Mouse (Mus musculus): ENCODE measurements around the gene Elfn2. TPM values are rescaled to one million over a fixed set of nuclear protein-coding genes. Genes with fewer than 3 reads are reported as not detected.

Elfn2 gene
- polyA plus RNA-seq, 1 experiment, result not detected

- Histone ChIP-seq H3K27ac (replicated peaks; ENCODE audit: low read depth, low read length) (no peak overlapping the region), H3K4me1 (ENCODE audit: control insufficient read depth, insufficient read depth, insufficient read length, low read length) (no peaks in the 10 kb centered on the region), H3K4me3 (ENCODE audit: insufficient read depth, low read depth, low read length) (no peak overlapping the region)
Observed at GRCm38 (mm10) chr15:78736681-78737100, 18.1 kb upstream of the Elfn2 start.

- no peak overlapping the region for H3K4me3 ChIP-seq (ENCODE audit: insufficient read depth, low read depth, low read length)
- no peaks in the 10 kb centered on the region for H3K4me1 ChIP-seq (ENCODE audit: control insufficient read depth, insufficient read depth, insufficient read length, low read length)
- no peak overlapping the region for H3K27ac ChIP-seq (replicated peaks; ENCODE audit: low read depth, low read length)
Observed at GRCm38 (mm10) chr15:78736181-78736579, 17.6 kb upstream of the Elfn2 start.

DNA sequence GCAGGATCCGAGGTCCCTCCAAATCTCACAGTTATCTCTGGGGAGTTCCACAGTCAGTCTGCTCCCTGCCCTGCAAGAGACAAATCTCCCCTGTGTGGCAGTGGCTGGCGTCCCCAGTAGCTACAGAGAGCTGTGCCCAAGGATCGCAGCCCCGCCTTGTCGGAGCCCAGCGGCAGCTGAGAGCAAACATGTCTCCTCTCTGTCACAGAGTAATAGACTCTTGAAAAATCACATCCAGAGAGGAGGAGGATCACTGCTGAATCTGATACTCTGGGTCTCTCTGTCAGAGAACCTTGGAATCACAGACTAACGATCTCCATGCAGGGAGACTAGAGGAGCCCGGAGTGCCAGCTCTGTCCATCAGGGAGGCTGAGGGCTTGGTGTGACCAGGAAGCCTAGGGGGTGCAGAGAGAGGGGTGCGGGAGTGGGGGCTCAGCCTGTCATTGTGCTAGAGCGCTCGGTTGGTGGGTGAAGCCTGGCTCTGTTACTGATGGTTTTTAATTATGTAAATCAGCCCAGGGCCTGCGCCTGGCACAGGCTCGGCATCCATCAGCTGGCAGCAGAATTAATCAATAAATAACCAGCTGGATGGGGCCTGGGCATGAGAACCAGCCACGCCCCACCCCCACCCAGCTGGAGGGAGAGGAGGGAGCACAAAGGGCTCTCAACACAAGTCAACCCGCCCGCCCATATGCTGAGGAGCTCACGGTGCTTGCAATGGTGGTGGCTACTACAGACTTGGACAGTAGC is 17.0 kb upstream of the Elfn2 start:
- Histone ChIP-seq H3K4me3 (ENCODE audit: insufficient read depth, low read depth, low read length) (no peak overlapping the region), H3K4me1 (ENCODE audit: control insufficient read depth, insufficient read depth, insufficient read length, low read length) (no peaks in the 10 kb centered on the region), H3K27ac (replicated peaks; ENCODE audit: low read depth, low read length) (no peak overlapping the region)

DNA sequence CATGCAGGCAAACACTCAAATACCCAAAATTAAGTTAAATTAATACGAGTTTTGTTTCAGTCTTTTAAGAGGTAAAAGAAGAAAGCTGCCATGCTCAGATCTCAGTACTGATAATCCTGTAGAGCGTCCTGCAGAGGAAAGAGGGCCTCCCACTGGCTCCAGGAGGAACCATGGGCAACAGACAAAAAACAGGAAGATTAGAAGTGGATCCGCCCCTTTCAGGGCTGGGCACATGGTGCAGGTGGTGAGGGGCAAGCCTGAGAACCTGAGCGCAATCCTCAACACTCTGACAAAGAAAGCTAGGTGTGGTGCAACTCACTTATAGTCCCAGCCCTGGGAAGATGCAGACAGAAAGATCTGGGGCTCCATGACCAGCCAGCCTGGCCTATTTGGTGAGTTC is 13.3 kb upstream of the Elfn2 start:
- Histone ChIP-seq H3K4me1 (ENCODE audit: control insufficient read depth, insufficient read depth, insufficient read length, low read length) (no peaks in the 10 kb centered on the region), H3K27ac (replicated peaks; ENCODE audit: low read depth, low read length) (no peak overlapping the region), H3K4me3 (ENCODE audit: insufficient read depth, low read depth, low read length) (no peak overlapping the region)

DNA sequence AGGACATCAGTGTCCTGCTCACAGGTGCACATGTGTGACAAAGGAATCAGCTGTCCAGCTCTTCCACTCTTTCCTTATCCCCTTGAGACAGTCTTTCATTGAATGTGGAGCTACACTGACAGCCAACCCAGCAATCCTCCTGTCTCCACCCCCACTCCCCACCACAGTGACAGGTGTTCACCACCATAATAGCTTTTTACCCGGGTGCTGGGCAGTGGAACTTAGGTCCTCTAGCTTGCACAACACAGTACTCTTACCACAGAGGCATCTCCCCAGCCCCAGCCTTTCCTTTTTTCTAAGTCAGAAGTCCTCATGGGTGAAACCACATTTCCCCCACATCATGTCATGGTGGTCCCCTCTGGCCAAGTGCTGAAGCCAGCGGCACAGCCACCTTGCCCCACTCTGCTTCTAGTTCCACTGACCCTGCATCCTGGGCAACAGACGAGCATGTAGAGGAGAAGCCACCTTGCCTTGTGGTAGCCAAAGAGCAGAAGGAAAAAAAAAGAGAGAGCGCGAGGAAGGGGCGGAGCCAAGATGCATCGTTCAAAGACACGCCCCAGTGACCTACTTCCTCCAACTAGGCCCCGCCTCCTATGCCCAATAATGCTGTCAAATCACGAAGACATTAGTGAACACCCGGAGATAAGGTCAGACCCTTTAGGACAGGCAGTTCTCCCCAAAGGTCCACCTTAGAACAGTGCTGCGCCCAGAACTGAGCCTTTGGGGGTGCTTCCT is 11.9 kb upstream of the Elfn2 start:
- H3K4me1 ChIP-seq (ENCODE audit: control insufficient read depth, insufficient read depth, insufficient read length, low read length), result no peaks in the 10 kb centered on the region

GRCm38 (mm10) chr15:78726697-78727096 is 8.1 kb upstream of the Elfn2 start:
- no peaks in the 10 kb centered on the region for H3K4me1 ChIP-seq (ENCODE audit: control insufficient read depth, insufficient read depth, insufficient read length, low read length)
- no peak overlapping the region for H3K27ac ChIP-seq (replicated peaks; ENCODE audit: low read depth, low read length)
- no peak overlapping the region for H3K4me3 ChIP-seq (ENCODE audit: insufficient read depth, low read depth, low read length)

More for the DNA sequence above, 11.9 kb upstream of the Elfn2 start:
- H3K27ac ChIP-seq (replicated peaks; ENCODE audit: low read depth, low read length), result no peak overlapping the region
- no peak overlapping the region for H3K4me3 ChIP-seq (ENCODE audit: insufficient read depth, low read depth, low read length)

GRCm38 (mm10) chr15:78720532-78720931 is 2.0 kb upstream of the Elfn2 start:
- H3K4me3 ChIP-seq (ENCODE audit: insufficient read depth, low read depth, low read length), result no peak overlapping the region
- no peaks in the 10 kb centered on the region for H3K4me1 ChIP-seq (ENCODE audit: control insufficient read depth, insufficient read depth, insufficient read length, low read length)
- no peak overlapping the region for H3K27ac ChIP-seq (replicated peaks; ENCODE audit: low read depth, low read length)

GRCm38 (mm10) chr15:78720094-78720493 is 1.5 kb upstream of the Elfn2 start:
- Histone ChIP-seq H3K27ac (replicated peaks; ENCODE audit: low read depth, low read length) (no peak overlapping the region), H3K4me3 (ENCODE audit: insufficient read depth, low read depth, low read length) (no peak overlapping the region), H3K4me1 (ENCODE audit: control insufficient read depth, insufficient read depth, insufficient read length, low read length) (no peaks in the 10 kb centered on the region)

GRCm38 (mm10) chr15:78719416-78719815 is 845 bp upstream of the Elfn2 start:
- Histone ChIP-seq H3K27ac (replicated peaks; ENCODE audit: low read depth, low read length) (no peak overlapping the region), H3K4me3 (ENCODE audit: insufficient read depth, low read depth, low read length) (no peak overlapping the region), H3K4me1 (ENCODE audit: control insufficient read depth, insufficient read depth, insufficient read length, low read length) (no peaks in the 10 kb centered on the region)

DNA sequence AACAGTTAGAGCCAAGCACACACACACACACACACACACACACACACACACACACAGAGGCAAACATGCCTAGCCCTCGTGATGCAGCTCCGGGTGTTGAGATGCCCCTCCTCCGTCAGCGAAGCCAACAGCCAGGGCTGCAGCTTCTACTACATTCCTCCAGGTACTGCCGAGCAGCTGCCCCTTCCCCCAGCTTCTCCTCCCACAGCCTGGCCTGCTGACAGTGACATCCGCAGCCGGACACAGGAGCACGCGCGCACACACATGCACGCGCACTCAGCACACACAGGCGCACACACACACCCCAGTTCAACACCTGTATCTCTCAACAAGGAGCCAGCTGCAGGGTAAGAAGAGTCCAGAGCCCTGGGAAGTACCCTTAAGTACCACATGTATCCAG is 1.6 kb downstream of the Elfn2 start:
- Histone ChIP-seq H3K27ac (replicated peaks; ENCODE audit: low read depth, low read length) (no peak overlapping the region), H3K4me1 (ENCODE audit: control insufficient read depth, insufficient read depth, insufficient read length, low read length) (no peaks in the 10 kb centered on the region), H3K4me3 (ENCODE audit: insufficient read depth, low read depth, low read length) (no peak overlapping the region)

GRCm38 (mm10) chr15:78715856-78716255 is 2.7 kb downstream of the Elfn2 start:
- Histone ChIP-seq H3K4me1 (ENCODE audit: control insufficient read depth, insufficient read depth, insufficient read length, low read length) (no peaks in the 10 kb centered on the region), H3K27ac (replicated peaks; ENCODE audit: low read depth, low read length) (no peak overlapping the region), H3K4me3 (ENCODE audit: insufficient read depth, low read depth, low read length) (no peak overlapping the region)

GRCm38 (mm10) chr15:78713751-78714150 is 4.8 kb downstream of the Elfn2 start:
- H3K4me3 ChIP-seq (ENCODE audit: insufficient read depth, low read depth, low read length), result no peak overlapping the region
- no peak overlapping the region for H3K27ac ChIP-seq (replicated peaks; ENCODE audit: low read depth, low read length)
- H3K4me1 ChIP-seq (ENCODE audit: control insufficient read depth, insufficient read depth, insufficient read length, low read length), result no peaks in the 10 kb centered on the region

GRCm38 (mm10) chr15:78712335-78713258 is 6.0 kb downstream of the Elfn2 start:
- no peaks in the 10 kb centered on the region for H3K4me1 ChIP-seq (ENCODE audit: control insufficient read depth, insufficient read depth, insufficient read length, low read length)
- no peak overlapping the region for H3K27ac ChIP-seq (replicated peaks; ENCODE audit: low read depth, low read length)
- H3K4me3 ChIP-seq (ENCODE audit: insufficient read depth, low read depth, low read length), result no peak overlapping the region

DNA sequence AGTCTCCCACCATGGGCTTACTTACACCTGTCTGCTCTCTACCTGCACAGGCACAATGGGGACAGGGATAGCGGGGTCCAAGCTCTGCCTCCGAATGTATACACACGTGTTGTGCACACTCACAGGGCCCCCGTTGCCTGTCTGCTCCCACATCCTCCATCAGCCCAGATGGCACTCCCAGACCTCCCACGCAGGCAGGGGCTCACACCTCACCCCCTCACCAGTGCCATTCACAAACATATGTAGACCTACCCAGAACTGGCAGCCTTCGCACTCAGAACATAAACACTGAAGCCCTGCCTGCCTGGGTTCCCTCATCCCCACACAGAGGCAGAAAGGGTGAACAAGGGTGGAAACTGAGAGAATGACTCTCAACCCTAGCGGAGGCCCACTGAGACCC is 6.6 kb downstream of the Elfn2 start:
- H3K4me3 ChIP-seq (ENCODE audit: insufficient read depth, low read depth, low read length), result no peak overlapping the region
- no peaks in the 10 kb centered on the region for H3K4me1 ChIP-seq (ENCODE audit: control insufficient read depth, insufficient read depth, insufficient read length, low read length)
- H3K27ac ChIP-seq (replicated peaks; ENCODE audit: low read depth, low read length), result no peak overlapping the region

DNA sequence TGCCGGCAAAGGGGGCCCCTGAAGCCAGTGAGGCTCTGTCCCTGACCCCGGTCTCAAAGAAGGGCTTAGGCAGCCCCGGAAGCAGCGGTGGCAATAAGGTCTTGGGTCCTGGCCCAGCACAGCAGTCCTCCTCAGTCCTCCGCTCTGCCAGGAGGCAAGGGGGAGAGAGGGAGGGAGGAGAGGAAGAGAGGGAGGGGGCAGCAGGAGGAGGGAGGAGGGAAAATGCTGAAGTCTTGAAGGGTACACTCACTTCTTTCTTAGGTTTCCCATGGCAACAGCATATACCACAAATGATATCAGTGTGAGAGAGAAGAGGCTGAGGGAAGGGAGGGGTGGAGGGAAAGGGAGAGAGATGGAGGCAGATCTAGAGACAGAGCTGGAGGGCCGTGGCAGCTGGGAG is 7.9 kb downstream of the Elfn2 start:
- no peak overlapping the region for H3K27ac ChIP-seq (replicated peaks; ENCODE audit: low read depth, low read length)
- no peak overlapping the region for H3K4me3 ChIP-seq (ENCODE audit: insufficient read depth, low read depth, low read length)
- H3K4me1 ChIP-seq (ENCODE audit: control insufficient read depth, insufficient read depth, insufficient read length, low read length), result no peaks in the 10 kb centered on the region
